Mouse (Mus musculus): ENCODE data around the gene Kcnn4.

Kcnn4 gene

GRCm38 (mm10) chr7:24369731-24370541 lies at the start of gene Kcnn4:
Gene Kcnn4, plus strand, starts transcription at chr7:24370263.
- peak in 1 of 2 experiments; percentile 42 for DNase-seq (ENCODE audit: low read depth in 1 of 2, low spot score in 2 of 2)

- no peak for DNase-seq (ENCODE audit: low read depth in 1 of 2, low spot score in 2 of 2)
These were observed 47.5 kb upstream of the Kcnn4 start for GRCm38 (mm10) chr7:24322593-24322992.

- no peak for DNase-seq (ENCODE audit: low read depth in 1 of 2, low spot score in 2 of 2)
These were observed 44.9 kb upstream of the Kcnn4 start for GRCm38 (mm10) chr7:24325197-24325596.

GRCm38 (mm10) chr7:24325675-24326128 lies 44.4 kb upstream of the Kcnn4 start:
- DNase-seq (ENCODE audit: low read depth in 1 of 2, low spot score in 2 of 2), result no peak

GRCm38 (mm10) chr7:24326273-24327135 lies 43.6 kb upstream of the Kcnn4 start:
- no peak for DNase-seq (ENCODE audit: low read depth in 1 of 2, low spot score in 2 of 2)

GRCm38 (mm10) chr7:24327281-24327975 lies 42.6 kb upstream of the Kcnn4 start:
- no peak for DNase-seq (ENCODE audit: low read depth in 1 of 2, low spot score in 2 of 2)

GRCm38 (mm10) chr7:24333304-24333986 lies 36.6 kb upstream of the Kcnn4 start, which contains the start of gene Tescl:
Gene Tescl, minus strand, starts transcription at chr7:24333936.
- DNase-seq (ENCODE audit: low read depth in 1 of 2, low spot score in 2 of 2), result no peak

- DNase-seq (ENCODE audit: low read depth in 1 of 2, low spot score in 2 of 2), result peak in 1 of 2 experiments; percentile 44
These were observed 34.3 kb upstream of the Kcnn4 start for GRCm38 (mm10) chr7:24335699-24336309.

- no peak for DNase-seq (ENCODE audit: low read depth in 1 of 2, low spot score in 2 of 2)
These were observed 31.8 kb upstream of the Kcnn4 start for GRCm38 (mm10) chr7:24338241-24338640.

GRCm38 (mm10) chr7:24343701-24344272 lies 26.3 kb upstream of the Kcnn4 start:
- DNase-seq (ENCODE audit: low read depth in 1 of 2, low spot score in 2 of 2), result no peak

- DNase-seq (ENCODE audit: low read depth in 1 of 2, low spot score in 2 of 2), result no peak
These were observed 23.6 kb upstream of the Kcnn4 start for GRCm38 (mm10) chr7:24346444-24346843.

GRCm38 (mm10) chr7:24348896-24349295 lies 21.2 kb upstream of the Kcnn4 start, which contains the start of gene Lypd5:
Gene Lypd5, plus strand, starts transcription at chr7:24349196.
- DNase-seq (ENCODE audit: low read depth in 1 of 2, low spot score in 2 of 2), result no peak

GRCm38 (mm10) chr7:24355646-24356045 lies 14.4 kb upstream of the Kcnn4 start:
- no peak for DNase-seq (ENCODE audit: low read depth in 1 of 2, low spot score in 2 of 2)

GRCm38 (mm10) chr7:24356081-24356480 lies 14.0 kb upstream of the Kcnn4 start:
- no peak for DNase-seq (ENCODE audit: low read depth in 1 of 2, low spot score in 2 of 2)

GRCm38 (mm10) chr7:24357899-24358298 lies 12.2 kb upstream of the Kcnn4 start:
- DNase-seq (ENCODE audit: low read depth in 1 of 2, low spot score in 2 of 2), result no peak

- DNase-seq (ENCODE audit: low read depth in 1 of 2, low spot score in 2 of 2), result no peak
These were observed 10.8 kb upstream of the Kcnn4 start for GRCm38 (mm10) chr7:24359269-24359668.

GRCm38 (mm10) chr7:24361001-24361400 lies 9.1 kb upstream of the Kcnn4 start:
- DNase-seq (ENCODE audit: low read depth in 1 of 2, low spot score in 2 of 2), result no peak

GRCm38 (mm10) chr7:24363228-24363627 lies 6.8 kb upstream of the Kcnn4 start:
- DNase-seq (ENCODE audit: low read depth in 1 of 2, low spot score in 2 of 2), result no peak

GRCm38 (mm10) chr7:24364827-24365226 lies 5.2 kb upstream of the Kcnn4 start:
- DNase-seq (ENCODE audit: low read depth in 1 of 2, low spot score in 2 of 2), result peak in 1 of 2 experiments; percentile 71
